Mouse (Mus musculus): ENCODE measurements at regions not wholly inside any gene's neighbourhood (a gene's known extent, or its start where the extent isn't known, plus 50 kb on each side); places are given as distances from the start of the nearest gene placed in this dataset.

DNA sequence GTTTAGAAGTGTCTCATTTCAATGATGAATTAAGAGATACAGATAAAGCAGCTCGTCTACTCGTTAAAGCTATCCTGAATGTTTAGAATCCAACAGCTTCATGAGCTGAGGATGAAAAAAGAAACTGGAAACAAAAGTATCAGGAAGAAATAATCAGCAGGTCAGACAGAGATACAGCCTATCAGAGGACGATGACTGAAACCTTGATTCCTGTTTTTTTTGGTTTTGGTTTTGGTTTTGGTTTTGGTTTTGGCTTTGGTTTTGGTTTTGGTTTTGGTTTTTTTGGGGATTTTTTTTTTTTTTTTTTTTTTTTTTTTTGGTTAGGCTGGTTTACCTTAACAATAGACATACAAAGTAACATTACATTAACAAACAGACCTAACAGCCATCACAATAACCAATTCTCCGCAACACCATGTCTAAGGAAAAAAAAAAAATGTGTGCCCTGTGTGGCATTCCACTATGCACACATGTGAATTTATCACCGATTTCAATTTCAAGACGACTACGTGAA lies 66.9 kb upstream of the Pdha2 start:
- WGBS: 82% methylated on average over 7 of the region's 7 CpGs
- Histone ChIP-seq H3K36me3 (replicated peaks) (no peaks in the 10 kb centered on the region), H3K4me2 (no peak overlapping the region), H3K4me1 (no peaks in the 10 kb centered on the region), H3K4me3 (replicated peaks) (no peak overlapping the region), H3K9ac (no peak overlapping the region), H3K27me3 (no peaks in the 10 kb centered on the region), H3K27ac (no peak overlapping the region), H3K9me3 (no peaks in the 10 kb centered on the region)
- no peak for ATAC-seq (ENCODE audit: low FRiP score)

DNA sequence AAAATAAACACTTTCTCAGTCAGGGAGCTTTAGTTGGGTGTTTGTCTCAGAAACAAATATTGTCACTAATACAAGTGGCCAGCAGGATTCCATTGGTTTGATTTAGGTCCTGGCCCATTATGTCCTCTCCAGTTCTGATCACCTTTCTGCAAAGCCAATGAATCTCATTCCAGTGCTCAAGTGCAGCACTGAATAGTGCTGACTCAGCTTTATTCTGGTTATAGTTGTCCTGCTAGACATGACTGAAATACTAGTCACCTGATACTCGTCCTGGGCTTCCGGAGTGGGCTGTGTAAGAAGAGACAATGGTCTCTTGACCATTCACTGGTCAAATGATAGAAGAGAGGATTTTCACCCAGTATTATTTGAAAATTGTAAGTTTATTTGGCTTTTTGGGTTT lies 81.6 kb upstream of the Pdha2 start:
- Histone ChIP-seq H3K27ac (no peak overlapping the region), H3K4me1 (no peaks in the 10 kb centered on the region), H3K4me3 (replicated peaks) (no peak overlapping the region), H3K27me3 (no peaks in the 10 kb centered on the region), H3K9ac (no peak overlapping the region), H3K4me2 (no peak overlapping the region), H3K36me3 (replicated peaks) (no peaks in the 10 kb centered on the region), H3K9me3 (no peaks in the 10 kb centered on the region)
- WGBS: 87% methylated on average over 2 of the region's 2 CpGs
- ATAC-seq (ENCODE audit: low FRiP score): no peak

DNA sequence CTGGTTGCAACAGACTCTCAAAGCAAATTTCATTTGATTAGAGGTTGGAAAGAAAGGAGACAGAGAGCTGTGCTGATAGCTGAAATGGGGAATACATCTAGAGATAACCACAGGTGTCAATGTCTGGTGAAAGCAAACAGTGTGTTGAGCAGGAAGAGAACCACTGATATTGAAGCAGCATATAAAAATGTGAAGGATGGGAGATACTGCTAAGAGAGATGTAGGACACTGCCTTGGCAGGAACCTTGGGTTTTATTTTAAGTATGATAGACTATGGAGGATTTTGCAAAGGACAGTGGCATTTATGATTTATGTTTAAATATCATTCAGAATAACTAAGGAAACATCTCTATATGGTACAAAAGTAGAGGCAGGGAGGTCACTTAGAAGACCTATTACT lies 84.7 kb upstream of the Pdha2 start:
- ATAC-seq (ENCODE audit: low FRiP score): no peak
- H3K9me3 ChIP-seq: no peaks in the 10 kb centered on the region
- no peak overlapping the region for H3K27ac ChIP-seq
- H3K36me3 ChIP-seq (replicated peaks): no peaks in the 10 kb centered on the region
- no peaks in the 10 kb centered on the region for H3K27me3 ChIP-seq
- no peaks in the 10 kb centered on the region for H3K4me1 ChIP-seq
- no peak overlapping the region for H3K4me2 ChIP-seq
- no peak overlapping the region for H3K4me3 ChIP-seq (replicated peaks)
- H3K9ac ChIP-seq: no peak overlapping the region

DNA sequence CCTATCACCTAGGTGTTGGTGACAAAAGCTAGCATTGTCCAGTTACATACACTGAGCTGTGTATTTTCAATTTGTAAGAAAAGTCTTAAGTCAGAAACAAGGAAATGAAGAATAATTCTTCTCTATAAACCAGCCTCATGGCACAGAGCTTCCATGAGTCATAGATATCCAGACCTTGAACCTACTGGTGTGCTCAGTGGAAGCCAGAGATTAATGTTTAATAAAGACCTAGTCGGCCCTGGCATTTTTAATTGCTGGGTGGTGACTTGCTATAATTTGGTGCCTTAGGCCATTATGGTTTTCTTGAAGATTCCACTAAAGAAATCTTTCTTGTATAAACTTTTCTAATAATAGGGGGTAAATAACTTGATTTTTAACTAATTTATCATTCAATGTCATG lies 87.6 kb upstream of the Pdha2 start:
- Histone ChIP-seq H3K9me3 (no peaks in the 10 kb centered on the region), H3K27me3 (no peaks in the 10 kb centered on the region), H3K27ac (no peak overlapping the region), H3K36me3 (replicated peaks) (no peaks in the 10 kb centered on the region), H3K4me2 (no peak overlapping the region), H3K4me3 (replicated peaks) (no peak overlapping the region), H3K4me1 (no peaks in the 10 kb centered on the region), H3K9ac (no peak overlapping the region)
- ATAC-seq (ENCODE audit: low FRiP score): no peak
- 88% methylated on average over 1 of the region's 1 CpGs for WGBS

DNA sequence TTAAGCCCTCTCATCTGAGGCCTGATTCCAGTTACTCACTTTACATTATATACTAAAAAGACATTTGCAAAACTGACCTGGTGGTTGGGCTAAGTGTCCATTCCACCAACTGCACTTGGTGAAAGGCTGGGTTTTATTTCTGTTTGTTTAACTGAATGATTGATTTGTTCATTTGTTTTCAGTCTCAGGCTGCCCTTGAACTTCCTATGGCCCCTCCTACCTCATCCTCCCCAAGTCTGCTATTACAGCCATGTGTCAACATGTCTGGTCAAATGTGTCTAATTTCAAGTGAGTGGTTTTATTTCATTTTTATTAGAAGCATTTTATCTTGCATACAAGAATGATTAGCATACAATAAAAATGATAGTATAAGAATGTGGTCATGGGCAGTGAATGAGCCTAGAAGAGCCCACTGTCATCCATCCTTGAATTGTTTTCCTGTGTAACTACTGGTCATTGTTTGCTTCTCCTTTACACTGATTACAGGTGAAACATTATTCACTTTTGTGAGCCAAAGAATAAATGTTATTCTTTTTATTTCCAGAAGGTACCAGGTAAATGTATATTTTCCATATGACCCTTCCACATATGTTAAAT lies 121.5 kb upstream of the Pdha2 start:
- ATAC-seq (ENCODE audit: low FRiP score): no peak
- Histone ChIP-seq H3K4me3 (replicated peaks) (no peak overlapping the region), H3K9me3 (no peaks in the 10 kb centered on the region), H3K36me3 (replicated peaks) (no peaks in the 10 kb centered on the region), H3K27me3 (peaks cover 7% of the 10 kb centered on the region; the same call in 1 of the 2 replicates), H3K27ac (no peak overlapping the region), H3K4me1 (no peaks in the 10 kb centered on the region), H3K9ac (no peak overlapping the region), H3K4me2 (no peak overlapping the region)

DNA sequence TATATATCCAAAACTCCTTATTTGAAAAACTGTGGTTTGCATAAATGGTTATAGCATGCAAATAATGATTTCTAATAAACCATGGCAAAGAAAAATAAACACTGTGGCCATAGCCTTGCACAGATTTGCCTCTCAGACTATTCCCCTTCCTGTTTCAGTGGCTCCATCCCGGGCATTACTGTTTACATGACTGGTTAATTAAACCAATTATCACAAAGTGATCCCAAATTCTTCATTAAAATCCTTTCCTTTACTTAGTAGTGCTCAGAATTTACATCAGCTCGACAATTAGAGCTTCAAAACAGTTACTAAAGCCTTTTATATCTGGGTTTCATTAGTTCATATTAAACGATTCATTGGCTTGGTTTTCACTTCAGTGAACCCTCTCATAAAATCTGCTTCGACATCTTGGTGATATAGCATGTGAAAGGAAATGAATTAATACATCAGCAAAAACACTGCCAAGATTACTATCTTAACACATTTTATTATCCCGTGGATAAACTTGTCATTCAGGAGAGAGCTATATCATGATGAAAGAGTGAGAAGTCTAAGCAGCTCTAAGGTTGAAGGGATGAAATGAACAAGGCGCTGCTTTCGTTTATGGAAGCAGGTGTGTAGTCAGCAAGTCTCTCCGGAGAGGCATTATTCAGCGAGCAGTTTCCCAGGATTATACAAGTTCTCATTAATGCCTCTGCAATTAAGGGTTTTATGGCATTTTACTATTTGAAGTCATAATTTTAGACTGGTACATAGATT lies 126.2 kb upstream of the Pdha2 start:
- H3K27me3 ChIP-seq: peaks cover 7% of the 10 kb centered on the region; the same call in 1 of the 2 replicates
- 43% methylated on average over 9 of the region's 9 CpGs for WGBS
- H3K9me3 ChIP-seq: no peaks in the 10 kb centered on the region
- H3K9ac ChIP-seq: no peak overlapping the region
- no peak overlapping the region for H3K27ac ChIP-seq
- no peaks in the 10 kb centered on the region for H3K4me1 ChIP-seq
- no peaks in the 10 kb centered on the region for H3K36me3 ChIP-seq (replicated peaks)
- H3K4me3 ChIP-seq (replicated peaks): no peak overlapping the region
- peak; percentile 57; the same call in 1 of the 2 replicates for ATAC-seq (ENCODE audit: low FRiP score)
- peak overlapping the region; percentile 8; the same call in 1 of the 2 replicates for H3K4me2 ChIP-seq

DNA sequence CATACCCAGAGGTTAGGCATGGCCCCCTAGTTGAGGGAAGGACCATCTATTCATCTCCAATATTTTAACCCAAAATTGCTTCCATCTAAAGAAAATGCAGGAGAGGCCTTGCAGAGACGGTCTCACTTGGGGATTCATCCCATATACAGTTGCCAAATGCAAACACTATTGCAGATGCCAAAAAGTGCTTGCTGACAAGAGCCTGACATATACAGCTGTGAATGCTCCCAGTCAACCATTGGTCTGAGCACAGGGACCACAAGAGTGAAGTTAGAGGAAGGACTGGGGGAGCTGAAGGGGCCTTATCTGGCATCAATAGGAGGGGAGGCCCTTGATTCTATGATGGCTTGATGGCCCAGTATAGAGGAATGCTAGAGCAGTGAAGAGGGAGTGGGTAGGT lies 111.1 kb upstream of the Unc5c start:
- H3K27ac ChIP-seq: no peak overlapping the region
- H3K9me3 ChIP-seq: no peaks in the 10 kb centered on the region
- ATAC-seq (ENCODE audit: low FRiP score): no peak
- no peaks in the 10 kb centered on the region for H3K4me1 ChIP-seq
- no peak overlapping the region for H3K9ac ChIP-seq
- H3K4me3 ChIP-seq (replicated peaks): no peak overlapping the region
- no peaks in the 10 kb centered on the region for H3K36me3 ChIP-seq (replicated peaks)
- no peak overlapping the region for H3K4me2 ChIP-seq
- H3K27me3 ChIP-seq: no peaks in the 10 kb centered on the region
- 94% methylated on average over 1 of the region's 1 CpGs for WGBS

DNA sequence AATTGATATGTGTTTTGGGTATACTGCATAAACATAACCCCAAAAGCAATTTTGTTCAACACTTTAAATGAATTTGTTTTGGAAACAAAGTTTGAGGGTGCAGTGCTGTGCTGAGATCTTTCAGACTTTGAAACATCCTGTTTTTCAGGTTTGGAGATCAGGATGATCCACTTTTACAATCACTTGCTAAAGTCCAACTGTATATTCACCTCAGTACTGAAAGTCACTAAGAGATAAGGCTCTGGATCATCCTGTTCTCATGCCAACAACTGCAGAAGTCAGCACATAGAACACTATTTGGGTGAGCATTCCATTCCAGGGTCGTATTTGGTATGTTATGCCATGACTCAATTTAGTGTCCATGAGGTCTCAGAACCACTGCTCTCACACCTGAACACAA lies 72.0 kb upstream of the Unc5c start:
- no peak overlapping the region for H3K4me3 ChIP-seq (replicated peaks)
- no peak overlapping the region for H3K4me2 ChIP-seq
- 86% methylated on average over 1 of the region's 1 CpGs for WGBS
- no peaks in the 10 kb centered on the region for H3K27me3 ChIP-seq
- H3K9me3 ChIP-seq: no peaks in the 10 kb centered on the region
- H3K27ac ChIP-seq: no peak overlapping the region
- no peak for ATAC-seq (ENCODE audit: low FRiP score)
- H3K9ac ChIP-seq: no peak overlapping the region
- H3K36me3 ChIP-seq (replicated peaks): no peaks in the 10 kb centered on the region
- no peaks in the 10 kb centered on the region for H3K4me1 ChIP-seq

DNA sequence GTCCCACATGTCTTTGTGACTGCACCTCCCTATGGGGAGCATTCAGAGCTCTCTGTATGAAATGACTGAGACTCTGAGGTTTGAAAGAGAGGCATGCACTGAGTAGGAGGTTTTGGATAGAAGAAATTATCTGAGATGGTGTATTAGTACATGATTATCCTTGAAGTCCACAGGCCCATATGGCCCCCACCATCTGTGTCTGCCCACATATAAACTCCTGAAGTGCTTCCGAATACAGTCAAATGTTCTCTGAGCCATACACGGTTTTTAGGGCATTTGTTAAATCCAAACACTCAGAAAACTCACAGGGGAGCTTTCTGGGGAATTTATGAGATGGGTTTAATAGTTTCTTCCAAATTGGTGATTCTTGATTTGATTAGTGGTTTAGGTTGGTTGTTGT lies 66.8 kb upstream of the Unc5c start:
- Histone ChIP-seq H3K9ac (no peak overlapping the region), H3K36me3 (replicated peaks) (no peaks in the 10 kb centered on the region), H3K9me3 (no peaks in the 10 kb centered on the region), H3K4me3 (replicated peaks) (no peak overlapping the region), H3K27me3 (no peaks in the 10 kb centered on the region), H3K4me2 (no peak overlapping the region), H3K4me1 (no peaks in the 10 kb centered on the region), H3K27ac (no peak overlapping the region)
- ATAC-seq (ENCODE audit: low FRiP score): no peak
- 84% methylated on average over 2 of the region's 2 CpGs for WGBS

All from forebrain, embryonic 12.5 days (tissue).